Mouse (Mus musculus): ENCODE results near the gene Mroh7. TPM values are rescaled to one million over a fixed set of nuclear protein-coding genes. Genes with fewer than 3 reads are reported as not detected.
"Not testable (repeated sequence)": the region's sequence is repeated elsewhere in the genome, so short reads cannot be mapped to it uniquely, and the experiment has no call there.

Mroh7 gene
- polyA plus RNA-seq (2014; fragmentation: Nextera tagmentation; extraction: Ambion mirVana): 0.11 TPM in 1 of 2 replicates, not detected in the other

DNA sequence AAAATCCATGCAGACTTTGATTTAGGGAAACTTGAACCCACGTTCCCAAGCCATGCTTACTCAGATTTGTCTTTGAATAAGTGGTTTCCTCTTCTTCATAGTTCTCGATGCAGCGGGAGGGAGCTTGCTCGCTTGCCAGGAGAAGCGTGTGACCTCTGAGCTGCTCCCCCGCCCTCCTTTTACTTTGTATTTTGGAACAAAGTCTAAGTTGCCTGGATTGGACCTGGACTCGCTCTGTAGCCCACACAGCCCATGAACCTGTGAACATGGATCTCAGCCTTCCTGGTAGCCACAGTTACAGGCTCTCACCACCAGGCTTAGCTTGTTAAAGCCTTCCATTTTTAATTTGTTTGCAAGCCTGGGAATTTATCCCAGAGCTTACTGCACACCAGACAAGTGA, at the start of gene Mroh7:
TSS of gene Mroh7 (minus strand) at position 112 of the 400 bp plus-strand sequence.
- no peak for DNase-seq (ENCODE audit: low spot score)
- WGBS: 87% methylated on average over 7 of the region's 7 CpGs
- Histone ChIP-seq H3K4me2 (ENCODE audit: low read depth, low read length, severe bottlenecking) (no peak within 1 kb of the TSS), H3K4me1 (replicated peaks; ENCODE audit: control insufficient read depth, insufficient read depth, low read length) (no peaks in the 10 kb centered on the region), H3K36me3 (ENCODE audit: control insufficient read depth, insufficient read depth, low read length) (no peaks in the 10 kb centered on the region), H3K9ac (ENCODE audit: low read length) (no peak within 1 kb of the TSS), H3K27ac (ENCODE audit: low read depth, low read length) (no peak within 1 kb of the TSS), H3K4me3 (ENCODE audit: low read depth, low read length) (no peak within 1 kb of the TSS), H3K27me3 (ENCODE audit: control insufficient read depth, insufficient read depth, low read length) (no peaks in the 10 kb centered on the region), H3K9me3 (ENCODE audit: control insufficient read depth, low read length) (no peaks in the 10 kb centered on the region)
- no peak for ATAC-seq (replicated peaks; ENCODE audit: low FRiP score)

DNA sequence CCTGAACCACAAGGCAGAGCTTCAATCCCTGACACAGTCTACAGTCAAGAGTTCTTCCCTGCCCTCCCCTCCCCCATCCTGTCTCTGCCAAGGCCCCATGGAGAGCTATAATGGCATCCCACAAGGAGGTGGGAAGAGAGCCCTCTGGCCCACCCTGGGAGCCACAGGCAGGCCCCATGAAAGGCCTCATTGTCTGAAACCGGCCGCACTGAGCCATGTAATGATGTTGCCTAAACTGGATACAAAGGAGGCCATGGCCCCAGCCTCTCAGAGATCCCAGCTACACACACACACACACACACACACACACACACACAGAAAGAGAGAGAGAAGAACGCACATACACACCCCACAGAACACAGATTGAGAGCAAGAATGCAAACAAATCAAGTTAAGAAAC, 49.3 kb upstream of the Mroh7 start:
- Histone ChIP-seq H3K27ac (ENCODE audit: low read depth, low read length) (no peak overlapping the region), H3K9me3 (ENCODE audit: control insufficient read depth, low read length) (no peaks in the 10 kb centered on the region), H3K36me3 (ENCODE audit: control insufficient read depth, insufficient read depth, low read length) (no peaks in the 10 kb centered on the region), H3K4me2 (ENCODE audit: low read depth, low read length, severe bottlenecking) (no peak overlapping the region; the same call in 1 of the 2 replicates), H3K4me3 (ENCODE audit: low read depth, low read length) (no peak overlapping the region), H3K9ac (ENCODE audit: low read length) (no peak overlapping the region), H3K27me3 (ENCODE audit: control insufficient read depth, insufficient read depth, low read length) (no peaks in the 10 kb centered on the region), H3K4me1 (replicated peaks; ENCODE audit: control insufficient read depth, insufficient read depth, low read length) (peaks cover 12% of the 10 kb centered on the region; the same call in 1 of the 2 replicates)
- ATAC-seq (replicated peaks; ENCODE audit: low FRiP score) (peak; percentile 86), DNase-seq (ENCODE audit: low spot score) (peak; percentile 86)
- 7% methylated on average over 3 of the region's 3 CpGs for WGBS

DNA sequence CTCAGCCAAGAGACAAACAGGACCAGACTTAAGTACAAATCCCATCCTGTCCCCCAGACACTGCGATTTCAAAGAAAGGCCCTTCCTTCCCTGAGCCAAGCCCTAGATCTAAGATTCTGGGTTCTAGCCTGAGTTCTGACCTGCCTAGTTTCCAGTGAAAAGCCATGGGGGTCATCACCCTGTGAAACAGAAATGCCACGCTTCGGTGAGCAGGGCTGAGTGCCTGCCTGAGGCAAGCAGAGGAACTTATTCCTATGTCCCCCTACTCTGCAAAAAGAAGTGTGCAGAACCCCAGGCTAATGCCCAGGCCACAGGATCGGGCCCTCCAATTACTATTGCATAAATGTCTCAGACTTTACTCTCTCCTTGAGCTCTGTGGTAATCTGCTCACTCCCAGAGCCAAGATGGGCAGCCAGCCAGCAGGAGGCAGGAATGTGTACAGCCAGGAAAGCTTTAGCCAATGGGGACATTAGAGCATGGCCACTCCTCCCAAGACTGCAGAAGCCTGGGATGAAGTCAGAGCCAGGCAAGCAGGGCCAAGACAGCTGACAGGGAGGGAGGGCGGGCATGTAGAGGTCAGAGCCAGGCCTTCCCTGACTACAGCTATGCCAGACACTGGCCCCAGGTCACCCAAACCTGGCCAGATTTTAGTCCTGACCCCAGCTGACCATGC, 47.5 kb upstream of the Mroh7 start:
- peak; percentile 83 for DNase-seq (ENCODE audit: low spot score)
- no peaks in the 10 kb centered on the region for H3K9me3 ChIP-seq (ENCODE audit: control insufficient read depth, low read length)
- H3K4me3 ChIP-seq (ENCODE audit: low read depth, low read length): no peak overlapping the region
- WGBS: 36% methylated on average over 5 of the region's 5 CpGs
- H3K27me3 ChIP-seq (ENCODE audit: control insufficient read depth, insufficient read depth, low read length): no peaks in the 10 kb centered on the region
- ATAC-seq (replicated peaks; ENCODE audit: low FRiP score): peak; percentile 66
- no peak overlapping the region for H3K4me2 ChIP-seq (ENCODE audit: low read depth, low read length, severe bottlenecking)
- no peaks in the 10 kb centered on the region for H3K36me3 ChIP-seq (ENCODE audit: control insufficient read depth, insufficient read depth, low read length)
- H3K4me1 ChIP-seq (replicated peaks; ENCODE audit: control insufficient read depth, insufficient read depth, low read length): peaks cover 12% of the 10 kb centered on the region; the same call in 1 of the 2 replicates
- no peak overlapping the region for H3K9ac ChIP-seq (ENCODE audit: low read length)
- H3K27ac ChIP-seq (ENCODE audit: low read depth, low read length): no peak overlapping the region

DNA sequence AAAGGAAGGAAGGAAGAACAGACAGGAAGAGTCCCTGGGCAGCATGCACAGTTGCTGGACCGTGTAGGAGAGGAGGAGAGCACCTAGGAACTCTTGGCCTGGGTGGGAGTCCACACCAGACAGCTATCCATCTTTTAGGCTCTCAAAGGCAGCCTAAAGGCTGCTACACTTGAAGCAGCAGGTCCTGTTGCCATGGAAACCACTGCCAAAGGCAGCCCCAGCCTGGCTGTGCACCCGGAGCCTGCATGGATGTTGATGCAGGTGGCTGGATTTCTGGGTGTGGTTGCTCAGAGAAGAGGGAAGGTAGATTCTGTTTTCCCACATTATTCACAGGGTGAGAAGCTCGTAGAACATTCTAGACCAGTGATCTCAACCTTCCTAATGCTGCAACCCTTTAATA, 46.3 kb upstream of the Mroh7 start:
- WGBS: 42% methylated on average over 3 of the region's 3 CpGs
- Histone ChIP-seq H3K9me3 (ENCODE audit: control insufficient read depth, low read length) (no peaks in the 10 kb centered on the region), H3K27ac (ENCODE audit: low read depth, low read length) (no peak overlapping the region), H3K9ac (ENCODE audit: low read length) (no peak overlapping the region), H3K4me3 (ENCODE audit: low read depth, low read length) (no peak overlapping the region), H3K36me3 (ENCODE audit: control insufficient read depth, insufficient read depth, low read length) (no peaks in the 10 kb centered on the region), H3K4me2 (ENCODE audit: low read depth, low read length, severe bottlenecking) (no peak overlapping the region), H3K27me3 (ENCODE audit: control insufficient read depth, insufficient read depth, low read length) (no peaks in the 10 kb centered on the region), H3K4me1 (replicated peaks; ENCODE audit: control insufficient read depth, insufficient read depth, low read length) (peaks cover 12% of the 10 kb centered on the region; the same call in 1 of the 2 replicates)
- DNase-seq (ENCODE audit: low spot score) (peak; percentile 80), ATAC-seq (replicated peaks; ENCODE audit: low FRiP score) (peak; percentile 25; the same call in 1 of the 2 replicates)

DNA sequence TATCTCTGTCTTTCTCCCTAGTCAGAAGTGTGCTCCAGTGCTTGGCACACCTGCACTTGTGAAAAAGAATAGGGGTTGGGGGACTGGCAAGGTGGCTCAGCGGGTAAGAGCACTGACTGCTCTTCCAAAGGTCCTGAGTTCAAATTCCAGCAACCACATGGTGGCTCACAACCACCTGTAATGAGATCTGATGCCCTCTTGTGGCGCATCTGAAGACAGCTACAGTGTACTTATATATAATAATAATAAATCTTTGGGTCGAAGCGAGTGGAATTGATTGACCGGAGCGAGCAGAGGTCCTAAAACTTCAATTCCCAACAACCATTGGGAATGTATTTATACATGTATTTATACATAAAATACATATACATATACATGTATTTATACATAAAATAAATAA, 45.0 kb upstream of the Mroh7 start:
- DNase-seq (ENCODE audit: low spot score); ATAC-seq (replicated peaks; ENCODE audit: low FRiP score): not testable (repeated sequence)
- 88% methylated on average over 6 of the region's 6 CpGs for WGBS

DNA sequence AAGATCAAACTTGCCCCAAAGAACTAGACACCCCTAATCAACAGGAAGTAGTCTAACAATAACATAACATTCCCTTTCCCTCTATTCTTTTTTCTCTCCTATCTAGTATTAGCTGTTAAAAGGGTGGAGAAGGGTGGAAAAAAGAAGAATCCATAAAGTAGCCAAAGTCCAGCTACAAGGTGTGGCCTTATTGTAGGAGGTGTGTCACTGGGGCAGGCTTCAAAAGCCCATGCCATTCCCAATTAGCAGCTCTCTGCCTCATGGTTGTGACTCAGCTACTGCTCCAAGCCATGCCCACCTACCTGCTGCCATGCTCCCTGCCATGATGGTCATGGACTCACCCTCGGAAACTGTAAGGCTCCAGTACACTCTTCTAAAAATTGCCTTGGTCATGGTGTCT, 41.8 kb upstream of the Mroh7 start:
- 97% methylated on average over 1 of the region's 1 CpGs for WGBS
- Histone ChIP-seq H3K4me3 (ENCODE audit: low read depth, low read length) (no peak overlapping the region), H3K27ac (ENCODE audit: low read depth, low read length) (no peak overlapping the region), H3K4me2 (ENCODE audit: low read depth, low read length, severe bottlenecking) (no peak overlapping the region), H3K36me3 (ENCODE audit: control insufficient read depth, insufficient read depth, low read length) (no peaks in the 10 kb centered on the region), H3K4me1 (replicated peaks; ENCODE audit: control insufficient read depth, insufficient read depth, low read length) (peaks cover 3% of the 10 kb centered on the region; the same call in 1 of the 2 replicates), H3K9me3 (ENCODE audit: control insufficient read depth, low read length) (no peaks in the 10 kb centered on the region), H3K9ac (ENCODE audit: low read length) (no peak overlapping the region), H3K27me3 (ENCODE audit: control insufficient read depth, insufficient read depth, low read length) (no peaks in the 10 kb centered on the region)
- DNase-seq (ENCODE audit: low spot score) (no peak), ATAC-seq (replicated peaks; ENCODE audit: low FRiP score) (no peak)

More for the DNA sequence above, 45.0 kb upstream of the Mroh7 start:
- not testable (repeated sequence) for H3K4me2 ChIP-seq (ENCODE audit: low read depth, low read length, severe bottlenecking); H3K4me3 ChIP-seq (ENCODE audit: low read depth, low read length); H3K27me3 ChIP-seq (ENCODE audit: control insufficient read depth, insufficient read depth, low read length); H3K9me3 ChIP-seq (ENCODE audit: control insufficient read depth, low read length); H3K9ac ChIP-seq (ENCODE audit: low read length); H3K27ac ChIP-seq (ENCODE audit: low read depth, low read length); H3K36me3 ChIP-seq (ENCODE audit: control insufficient read depth, insufficient read depth, low read length)
- H3K4me1 ChIP-seq (replicated peaks; ENCODE audit: control insufficient read depth, insufficient read depth, low read length): peaks cover 12% of the 10 kb centered on the region; the same call in 1 of the 2 replicates

DNA sequence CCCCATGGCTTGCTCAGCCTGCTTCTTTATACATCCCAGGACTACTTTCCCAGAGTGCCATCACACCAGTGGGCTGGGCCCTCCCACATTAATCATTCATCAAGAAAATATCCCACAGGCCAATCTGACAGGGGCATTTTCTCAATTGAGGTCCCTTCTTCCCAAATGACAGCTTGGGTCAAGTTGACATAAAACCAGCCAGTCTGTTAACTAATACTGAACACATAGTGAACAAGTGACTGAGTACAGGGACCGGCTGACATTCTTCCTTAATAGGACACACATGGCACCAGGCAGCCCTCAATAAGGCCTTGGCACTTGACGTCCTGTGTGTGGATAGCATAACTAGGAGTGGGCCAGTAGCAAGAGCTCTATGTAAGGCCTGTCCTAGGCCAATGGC, 38.6 kb upstream of the Mroh7 start:
- Histone ChIP-seq H3K4me2 (ENCODE audit: low read depth, low read length, severe bottlenecking) (no peak overlapping the region), H3K4me3 (ENCODE audit: low read depth, low read length) (no peak overlapping the region), H3K36me3 (ENCODE audit: control insufficient read depth, insufficient read depth, low read length) (no peaks in the 10 kb centered on the region), H3K27ac (ENCODE audit: low read depth, low read length) (no peak overlapping the region), H3K9me3 (ENCODE audit: control insufficient read depth, low read length) (no peaks in the 10 kb centered on the region), H3K9ac (ENCODE audit: low read length) (no peak overlapping the region), H3K4me1 (replicated peaks; ENCODE audit: control insufficient read depth, insufficient read depth, low read length) (no peaks in the 10 kb centered on the region), H3K27me3 (ENCODE audit: control insufficient read depth, insufficient read depth, low read length) (no peaks in the 10 kb centered on the region)
- WGBS: 73% methylated on average over 2 of the region's 2 CpGs
- DNase-seq (ENCODE audit: low spot score): no peak
- ATAC-seq (replicated peaks; ENCODE audit: low FRiP score): no peak

DNA sequence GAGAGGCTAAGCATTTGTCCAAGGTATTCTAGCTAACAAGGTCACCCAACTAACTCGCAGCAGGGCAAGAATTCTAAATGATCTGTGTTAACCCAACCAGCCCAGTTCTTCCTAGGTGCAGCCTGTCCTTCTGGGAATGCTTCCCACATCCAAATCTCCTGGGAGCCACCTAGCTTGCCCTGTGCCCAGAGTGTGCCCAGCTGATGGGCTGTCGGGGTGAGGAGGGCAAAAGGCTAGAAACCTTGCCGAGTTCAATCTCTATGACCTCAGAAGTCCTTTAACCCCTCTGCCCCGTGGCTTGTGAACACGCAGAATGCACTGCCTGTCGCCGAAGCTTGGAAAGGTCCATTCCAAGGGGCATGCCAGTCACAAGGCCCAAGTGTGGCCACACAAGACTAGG, 33.4 kb upstream of the Mroh7 start:
- H3K27ac ChIP-seq (ENCODE audit: low read depth, low read length): no peak overlapping the region
- H3K4me1 ChIP-seq (replicated peaks; ENCODE audit: control insufficient read depth, insufficient read depth, low read length): peaks cover 4% of the 10 kb centered on the region; the same call in 1 of the 2 replicates
- no peak for ATAC-seq (replicated peaks; ENCODE audit: low FRiP score)
- no peaks in the 10 kb centered on the region for H3K9me3 ChIP-seq (ENCODE audit: control insufficient read depth, low read length)
- H3K9ac ChIP-seq (ENCODE audit: low read length): no peak overlapping the region
- H3K4me2 ChIP-seq (ENCODE audit: low read depth, low read length, severe bottlenecking): no peak overlapping the region
- H3K27me3 ChIP-seq (ENCODE audit: control insufficient read depth, insufficient read depth, low read length): no peaks in the 10 kb centered on the region
- DNase-seq (ENCODE audit: low spot score): no peak
- WGBS: 64% methylated on average over 7 of the region's 7 CpGs
- H3K4me3 ChIP-seq (ENCODE audit: low read depth, low read length): no peak overlapping the region
- H3K36me3 ChIP-seq (ENCODE audit: control insufficient read depth, insufficient read depth, low read length): no peaks in the 10 kb centered on the region

DNA sequence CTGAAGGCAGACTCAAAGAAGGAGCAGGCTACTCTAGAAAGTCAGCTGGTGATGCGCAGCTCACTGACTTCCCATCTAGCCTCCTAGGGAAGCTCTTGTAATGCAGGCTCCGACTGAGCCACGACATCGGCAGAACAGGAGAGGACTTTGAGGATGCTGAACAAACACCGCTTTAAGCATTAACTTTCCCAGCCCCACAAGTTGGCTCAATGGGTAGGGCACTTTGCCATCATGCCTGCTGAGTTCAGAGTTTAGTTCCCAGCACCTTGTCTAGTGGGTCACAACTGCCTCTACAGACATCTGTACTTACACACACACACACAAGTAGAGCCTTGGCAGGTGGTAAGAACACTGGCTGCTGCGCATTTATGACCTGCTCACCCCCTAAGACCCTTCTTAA, 21.0 kb upstream of the Mroh7 start:
- ATAC-seq (replicated peaks; ENCODE audit: low FRiP score) (no peak), DNase-seq (ENCODE audit: low spot score) (no peak)
- Histone ChIP-seq H3K4me2 (ENCODE audit: low read depth, low read length, severe bottlenecking) (no peak overlapping the region), H3K27ac (ENCODE audit: low read depth, low read length) (no peak overlapping the region), H3K9ac (ENCODE audit: low read length) (no peak overlapping the region), H3K36me3 (ENCODE audit: control insufficient read depth, insufficient read depth, low read length) (no peaks in the 10 kb centered on the region), H3K4me3 (ENCODE audit: low read depth, low read length) (no peak overlapping the region), H3K9me3 (ENCODE audit: control insufficient read depth, low read length) (no peaks in the 10 kb centered on the region), H3K27me3 (ENCODE audit: control insufficient read depth, insufficient read depth, low read length) (no peaks in the 10 kb centered on the region), H3K4me1 (replicated peaks; ENCODE audit: control insufficient read depth, insufficient read depth, low read length) (peaks cover 2% of the 10 kb centered on the region; the same call in 1 of the 2 replicates)
- 94% methylated on average over 6 of the region's 6 CpGs for WGBS

All from forebrain, embryonic 11.5 days (tissue).